Mouse (Mus musculus) erythroblast, embryonic 14.5 days (primary cell): ENCODE data around the gene Megf8.

Experiments used
- GATA1 ChIP-seq: IDR thresholded peaks from 2 replicates; pipeline ENCODE4 v1.6.1; 2012; ENCODE audit warnings: low read length, inconsistent platforms, mixed read lengths
- TAL1 ChIP-seq: IDR thresholded peaks from 3 replicates; pipeline ENCODE4 v1.6.1; 2012; ENCODE audit warnings: low read length, inconsistent platforms, mixed read lengths

- TF ChIP-seq GATA1, result no peak
- no peak for TF ChIP-seq TAL1
Measured at GRCm38 (mm10) chr7:25272445-25273258, 44.3 kb upstream of the Megf8 start.
